Mouse (Mus musculus): ENCODE results near the gene Slc46a1.

Slc46a1 gene

GRCm38 (mm10) chr11:78505430-78505829, 39.9 kb downstream of the Slc46a1 start:
- no peak for DNase-seq

- DNase-seq, result no peak
Observed at GRCm38 (mm10) chr11:78509148-78509547, 43.7 kb downstream of the Slc46a1 start.

- peak; percentile 99 for DNase-seq
Observed at GRCm38 (mm10) chr11:78512025-78512957, 46.8 kb downstream of the Slc46a1 start, which contains the start of the genes Tmem199 and Poldip2. Gene Tmem199, minus strand, starts transcription at chr11:78512172. Gene Poldip2, plus strand, starts transcription at chr11:78512193.

- DNase-seq, result no peak
Observed at GRCm38 (mm10) chr11:78513106-78513790, 47.8 kb downstream of the Slc46a1 start.

- no peak for DNase-seq
Observed at GRCm38 (mm10) chr11:78515549-78516325, 50.2 kb downstream of the Slc46a1 start.

- DNase-seq, result no peak
Observed at GRCm38 (mm10) chr11:78518931-78519330, 53.4 kb downstream of the Slc46a1 start.

Measured in heart, adult 11 months (tissue).